Mouse (Mus musculus): ENCODE measurements around the gene Rhob.
A peak's percentile ranks its signal among the peaks of the same experiment; 100 is the strongest.

Gene Rhob

DNA sequence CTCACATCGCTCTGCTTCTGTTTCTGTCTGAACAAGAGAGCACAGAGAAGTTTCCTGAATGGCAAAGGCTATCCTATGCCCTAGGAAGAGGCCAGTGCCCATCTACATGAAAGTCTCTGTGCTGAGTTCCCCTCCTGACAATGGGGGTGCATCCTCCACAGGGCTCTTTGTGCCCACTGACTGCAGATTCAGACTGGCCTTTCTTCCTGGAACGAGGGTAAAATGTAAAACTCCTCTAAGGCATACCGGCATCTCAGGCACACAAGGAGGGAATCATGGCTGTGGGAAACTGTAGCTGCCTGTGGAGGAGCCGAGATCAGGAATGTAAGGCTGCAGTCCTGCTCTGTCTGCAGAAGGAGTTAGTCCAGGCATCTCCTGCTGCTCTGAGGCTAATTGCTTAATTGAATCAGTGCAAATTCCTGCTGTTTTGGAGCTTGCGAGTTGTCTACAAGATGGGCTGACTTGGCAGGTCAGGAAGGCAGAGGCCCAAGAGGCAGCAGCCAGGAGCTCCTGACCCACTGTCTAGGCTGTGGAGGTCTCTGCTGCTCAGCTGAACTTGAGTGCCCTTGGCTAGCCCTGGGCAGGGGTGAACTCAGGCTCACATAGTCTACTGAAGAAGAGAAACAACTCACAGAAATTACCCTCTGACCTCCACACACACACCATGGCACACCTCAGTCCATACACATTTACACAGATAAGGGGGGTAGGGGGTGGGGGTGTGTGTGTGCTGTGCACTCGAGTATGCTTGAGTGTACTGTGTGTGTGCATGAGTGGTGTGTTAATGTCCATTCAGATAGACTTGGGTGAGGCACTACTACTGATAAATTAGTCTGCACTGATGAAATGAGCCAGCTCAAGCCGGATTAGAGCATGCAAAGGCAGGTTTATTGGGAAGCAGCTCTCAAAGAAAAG is 48.0 kb downstream of the Rhob start:
- no peak for DNase-seq (ENCODE audit: extremely low read depth, insufficient read length, low spot score)

DNA sequence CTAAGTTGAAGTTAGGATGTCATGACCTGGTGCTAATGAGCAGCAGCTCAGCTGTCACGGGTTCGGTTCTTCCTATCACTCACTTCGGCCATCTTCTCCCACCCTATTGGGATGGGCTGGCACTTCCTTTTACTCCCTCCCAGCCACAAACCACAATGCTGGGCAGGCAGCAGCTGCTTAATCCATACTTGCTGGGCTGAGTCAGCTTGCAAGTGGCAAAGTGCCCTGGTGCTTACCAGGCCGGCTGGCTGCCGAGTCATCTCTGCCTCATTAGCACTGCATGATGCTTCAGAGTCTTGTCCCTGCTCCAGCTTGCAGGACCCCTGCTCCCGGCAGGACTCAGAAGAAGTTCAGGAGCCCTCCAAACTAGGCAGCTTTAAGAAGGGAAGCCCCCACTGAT is 49.2 kb downstream of the Rhob start:
- DNase-seq (ENCODE audit: extremely low read depth, insufficient read length, low spot score) = peak; percentile 77

GRCm38 (mm10) chr12:8450028-8450427 is 49.8 kb downstream of the Rhob start:
- no peak for DNase-seq (ENCODE audit: extremely low read depth, insufficient read length, low spot score)
